Mouse (Mus musculus) embryonic facial prominence, embryonic 11.5 days (tissue): ENCODE data around the gene Olr1. TPM values are rescaled to one million over a fixed set of nuclear protein-coding genes. Genes with fewer than 3 reads are reported as not detected.
A peak's percentile ranks its signal among the peaks of the same experiment; 100 is the strongest.

Experiments used
- ATAC-seq: fragments of 200-750 bp; cut with Nextera tagmentation; replicated peaks from 2 replicates; pipeline ENCODE4 v1.8.0; 2017; ENCODE audit warnings: low read depth; ENCODE audit not compliant: insufficient number of reproducible peaks, low FRiP score, low TSS enrichment
- DNase-seq: peaks from one replicate; pipeline ENCODE4 v3.0.0-alpha.2; 2015; ENCODE audit warnings: low spot score
- H3K27ac ChIP-seq: fragments of 300-500 bp; sonication (generic); replicated peaks from 2 replicates; pipeline ENCODE4 v1.5.1; 2014; ENCODE audit warnings: mild to moderate bottlenecking, low read depth, low read length, control low read depth
- H3K27me3 ChIP-seq: fragments of 300-500 bp; sonication (generic); 2 replicates; pipeline ENCODE4 v1.6.1; 2014; ENCODE audit warnings: mild to moderate bottlenecking, low read length, moderate library complexity, mixed read lengths; ENCODE audit not compliant: control insufficient read depth, insufficient read depth
- H3K36me3 ChIP-seq: fragments of 300-500 bp; sonication (generic); replicated peaks from 2 replicates; pipeline ENCODE4 v1.6.1; 2014; ENCODE audit warnings: low read depth, mild to moderate bottlenecking, low read length, moderate library complexity, mixed read lengths; ENCODE audit not compliant: control insufficient read depth, insufficient read depth
- H3K4me1 ChIP-seq: fragments of 300-500 bp; sonication (generic); 2 replicates; pipeline ENCODE4 v1.6.1; 2014; ENCODE audit warnings: low read length, mixed read lengths; ENCODE audit not compliant: control insufficient read depth, insufficient read depth
- H3K4me2 ChIP-seq: fragments of 300-500 bp; sonication (generic); 2 replicates; pipeline ENCODE4 v1.6.1; 2014; ENCODE audit warnings: low read depth, mild to moderate bottlenecking, control low read depth, low read length, moderate library complexity
- H3K4me3 ChIP-seq: fragments of 300-500 bp; sonication (generic); 2 replicates; pipeline ENCODE4 v1.5.1; 2014; ENCODE audit warnings: low read depth, low read length, control low read depth
- H3K9ac ChIP-seq: fragments of 300-500 bp; sonication (generic); replicated peaks from 2 replicates; pipeline ENCODE4 v1.6.1; 2014; ENCODE audit warnings: mild to moderate bottlenecking, control low read depth, low read length
- H3K9me3 ChIP-seq: fragments of 300-500 bp; sonication (generic); replicated peaks from 2 replicates; pipeline ENCODE4 v1.6.1; 2016; ENCODE audit warnings: mild to moderate bottlenecking, low read length, inconsistent platforms, mixed read lengths; ENCODE audit not compliant: control insufficient read depth
- WGBS: fragments of 180-500 bp; shearing (Covaris S2); extraction: QIAGEN DNeasy Blood & Tissue Kit; methylation state at CpG from one replicate; pipeline ENCODE4 v1.1.7; 2014; 5-methylcytosine and 5-hydroxymethylcytosine counted together
- polyA plus RNA-seq: library from polyadenylated mRNA; unstranded; fragments of >200 nt; fragmentation: Nextera tagmentation; extraction: Ambion mirVana; gene quantifications from 2 replicates; pipeline ENCODE4 v1.2.1, GENCODE M21; 2014

The Olr1 gene
- 0.36 TPM in 1 of 2 replicates, not detected in the other for polyA plus RNA-seq

- Histone ChIP-seq H3K4me2 (no peak within 1 kb of the TSS), H3K27me3 (no peaks in the 10 kb centered on the region), H3K4me3 (no peak within 1 kb of the TSS), H3K9ac (no peak within 1 kb of the TSS), H3K4me1 (no peaks in the 10 kb centered on the region), H3K27ac (no peak within 1 kb of the TSS), H3K36me3 (no peaks in the 10 kb centered on the region), H3K9me3 (no peaks in the 10 kb centered on the region)
- 89% methylated on average over 9 of the region's 9 CpGs for WGBS
- DNase-seq, result no peak
- ATAC-seq, result no peak
These were observed at the start of gene Olr1 for GRCm38 (mm10) chr6:129507024-129507423. Gene Olr1, minus strand, starts transcription at chr6:129507165.

- no peak for DNase-seq
- Histone ChIP-seq H3K9ac (no peak overlapping the region), H3K27ac (no peak overlapping the region), H3K4me1 (no peaks in the 10 kb centered on the region), H3K4me3 (no peak overlapping the region), H3K36me3 (no peaks in the 10 kb centered on the region), H3K27me3 (no peaks in the 10 kb centered on the region), H3K4me2 (no peak overlapping the region), H3K9me3 (no peaks in the 10 kb centered on the region)
- 76% methylated on average over 3 of the region's 3 CpGs for WGBS
- no peak for ATAC-seq
These were observed 41.0 kb upstream of the Olr1 start for GRCm38 (mm10) chr6:129548009-129548408.

- DNase-seq (no peak), ATAC-seq (no peak)
- Histone ChIP-seq H3K27me3 (no peaks in the 10 kb centered on the region), H3K9me3 (no peaks in the 10 kb centered on the region), H3K4me1 (no peaks in the 10 kb centered on the region), H3K4me2 (no peak overlapping the region), H3K36me3 (no peaks in the 10 kb centered on the region), H3K9ac (no peak overlapping the region), H3K27ac (no peak overlapping the region), H3K4me3 (no peak overlapping the region)
- 80% methylated on average over 2 of the region's 2 CpGs for WGBS
These were observed 40.3 kb upstream of the Olr1 start for GRCm38 (mm10) chr6:129547277-129547676.

- H3K36me3 ChIP-seq, result no peaks in the 10 kb centered on the region; the same call in 1 of the 2 replicates
- peak; percentile 72; the same call in 1 of the 2 replicates for ATAC-seq
These were observed 37.0 kb upstream of the Olr1 start for GRCm38 (mm10) chr6:129543709-129544606.

GRCm38 (mm10) chr6:129542540-129542939, 35.6 kb upstream of the Olr1 start:
- Histone ChIP-seq H3K4me2 (no peak overlapping the region), H3K9ac (no peak overlapping the region), H3K36me3 (no peaks in the 10 kb centered on the region; the same call in none of the 2 replicates), H3K4me3 (no peak overlapping the region), H3K27ac (no peak overlapping the region), H3K9me3 (no peaks in the 10 kb centered on the region), H3K4me1 (no peaks in the 10 kb centered on the region), H3K27me3 (no peaks in the 10 kb centered on the region)
- 89% methylated on average over 3 of the region's 3 CpGs for WGBS
- DNase-seq (no peak), ATAC-seq (no peak)

More at GRCm38 (mm10) chr6:129543709-129544606, 37.0 kb upstream of the Olr1 start:
- 64% methylated on average over 6 of the region's 6 CpGs for WGBS
- Histone ChIP-seq H3K9ac (no peak overlapping the region), H3K4me3 (no peak overlapping the region), H3K27me3 (no peaks in the 10 kb centered on the region), H3K4me2 (no peak overlapping the region), H3K9me3 (no peaks in the 10 kb centered on the region), H3K4me1 (no peaks in the 10 kb centered on the region), H3K27ac (no peak overlapping the region)
- peak; percentile 75 for DNase-seq

GRCm38 (mm10) chr6:129541931-129542330, 35.0 kb upstream of the Olr1 start:
- Histone ChIP-seq H3K27ac (no peak overlapping the region), H3K4me1 (no peaks in the 10 kb centered on the region), H3K4me3 (no peak overlapping the region), H3K4me2 (no peak overlapping the region), H3K9me3 (no peaks in the 10 kb centered on the region), H3K27me3 (no peaks in the 10 kb centered on the region), H3K36me3 (no peaks in the 10 kb centered on the region; the same call in none of the 2 replicates), H3K9ac (no peak overlapping the region)
- no peak for DNase-seq
- no peak; the same call in 1 of the 2 replicates for ATAC-seq
- 81% methylated on average over 9 of the region's 9 CpGs for WGBS

GRCm38 (mm10) chr6:129538555-129538954, 31.6 kb upstream of the Olr1 start:
- H3K4me1 ChIP-seq, result no peaks in the 10 kb centered on the region
- H3K27me3 ChIP-seq, result no peaks in the 10 kb centered on the region
- no peaks in the 10 kb centered on the region; the same call in none of the 2 replicates for H3K36me3 ChIP-seq
- no peak overlapping the region for H3K9ac ChIP-seq
- no peak overlapping the region for H3K4me2 ChIP-seq
- ATAC-seq (no peak), DNase-seq (no peak)
- no peaks in the 10 kb centered on the region for H3K9me3 ChIP-seq
- no peak overlapping the region for H3K27ac ChIP-seq
- 80% methylated on average over 6 of the region's 6 CpGs for WGBS
- H3K4me3 ChIP-seq, result no peak overlapping the region

GRCm38 (mm10) chr6:129535723-129536122, 28.8 kb upstream of the Olr1 start:
- no peak for DNase-seq
- Histone ChIP-seq H3K36me3 (no peaks in the 10 kb centered on the region; the same call in none of the 2 replicates), H3K27ac (no peak overlapping the region), H3K9ac (no peak overlapping the region), H3K27me3 (no peaks in the 10 kb centered on the region), H3K4me1 (no peaks in the 10 kb centered on the region), H3K9me3 (no peaks in the 10 kb centered on the region), H3K4me3 (no peak overlapping the region), H3K4me2 (no peak overlapping the region)
- no peak for ATAC-seq
- WGBS, result 89% methylated on average over 4 of the region's 4 CpGs
